Mouse (Mus musculus) sigmoid colon, adult 10 weeks (tissue): Measurements from ENCODE around the gene Oaf. TPM values are rescaled to one million over a fixed set of nuclear protein-coding genes. Genes with fewer than 3 reads are reported as not detected.

Experiments
- polyA plus RNA-seq: library from polyadenylated mRNA; stranded (reverse); fragments of 350-450 nt; fragmentation: Illumina TruSeq; extraction: RNeasy Lipid Tissue Mini Kit (QIAGEN cat#74804); gene quantifications from one replicate; pipeline ENCODE4 v1.2.3, GENCODE M21; 2014; ENCODE audit warnings: low read depth, low replicate concordance

Oaf gene
- 0.95 TPM for polyA plus RNA-seq

GRCm38 (mm10) chr9:43239712-43240593 lies at the start of gene Oaf:
TSS of gene Oaf (minus strand) at chr9:43239911.

GRCm38 (mm10) chr9:43210190-43210682 lies 29.5 kb downstream of the Oaf start, which contains the start of gene Pou2f3:
TSS of gene Pou2f3 (minus strand) at chr9:43210369.

Other genes starting within 250 kb of the Oaf start
- gene Arhgef12, start 132.7 kb downstream of the Oaf start, polyA plus RNA-seq = 29.2 TPM
- gene Tmem136, start 123.3 kb downstream of the Oaf start, polyA plus RNA-seq = 4.5 TPM
- 1.3 TPM for gene Pou2f3, start 29.5 kb downstream of the Oaf start, polyA plus RNA-seq
- gene Trim29, start 70.9 kb upstream of the Oaf start, polyA plus RNA-seq = not detected